Comparison of ENCODE assay signal across 25 mouse cellular contexts in the genomic region with DNA sequence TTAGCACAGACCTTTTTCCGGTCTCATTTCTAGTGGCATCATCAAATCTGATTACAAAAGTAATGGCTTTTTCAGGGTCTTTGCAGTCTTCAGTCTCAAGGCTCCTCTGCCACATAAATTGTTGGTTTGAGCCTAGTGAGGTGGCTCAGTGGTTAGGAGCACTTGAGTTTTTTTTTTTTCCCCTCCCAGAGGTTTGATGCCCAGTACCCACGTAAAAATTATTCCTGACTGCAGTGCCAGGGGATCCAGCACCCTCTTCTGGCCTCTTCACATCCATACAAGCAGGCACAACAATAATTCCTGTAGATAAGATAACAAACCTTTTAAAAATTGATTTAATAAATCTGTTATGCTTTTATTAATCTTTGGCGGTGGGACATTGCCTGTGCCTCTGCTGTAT. TPM values are rescaled to one million over a fixed set of nuclear protein-coding genes. Genes with fewer than 3 reads are reported as not detected.
A peak's percentile ranks its signal among the peaks of the same experiment; 100 is the strongest.
DNase-seq lines count a peak whose midpoint lies in the region; ATAC-seq and TF ChIP-seq lines count a peak whose summit lies in the region.
"Had no signal": no experiment of that assay in that cellular context is flagged by ENCODE, and none has a peak within 500 bp of the region (broad histone marks: within the 10 kb centered on the region; RNA-seq: fewer than 3 reads in every experiment).

No protein-coding gene starts in this region.

- no peak for ATAC-seq in kidney, postnatal 0 days (replicated peaks; ENCODE audit: low FRiP score, low read depth)
- ATAC-seq in kidney, embryonic 15.5 days (replicated peaks; ENCODE audit: low FRiP score) = no peak
- ATAC-seq: forebrain, embryonic 15.5 days; hindbrain, embryonic 16.5 days; Patski had no signal

- H3K27ac ChIP-seq in kidney, postnatal 0 days = no peak overlapping the region
- H3K27ac ChIP-seq in kidney, embryonic 15.5 days = no peak overlapping the region
- H3K27ac ChIP-seq in CH12.LX (ENCODE audit: insufficient read depth, low read depth) (peak overlapping the region; percentile 58; the same call in 1 of the 2 replicates), macrophage (peak overlapping the region; percentile 89)
- H3K27ac ChIP-seq: embryonic facial prominence, embryonic 10.5 days; embryonic facial prominence, embryonic 13.5 days; forebrain, embryonic 12.5 days; forebrain, embryonic 15.5 days; hindbrain, embryonic 10.5 days; hindbrain, embryonic 13.5 days had no signal

- no peak for TF ChIP-seq EP300 in CH12.LX (IDR thresholded peaks at IDR 0.05; ENCODE audit: low read length)

- no peak overlapping the region for H3K4me2 ChIP-seq in kidney, postnatal 0 days (ENCODE audit: low read length)
- H3K4me2 ChIP-seq in kidney, embryonic 15.5 days = no peak overlapping the region
- H3K4me2 ChIP-seq in CH12.LX (ENCODE audit: insufficient read depth, low read depth, poor library complexity, severe bottlenecking) = peak overlapping the region; percentile 38; the same call in 1 of the 2 replicates
- H3K4me2 ChIP-seq: embryonic facial prominence, embryonic 13.5 days; forebrain, embryonic 12.5 days; forebrain, embryonic 15.5 days; heart, embryonic 11.5 days; hindbrain, embryonic 13.5 days had no signal

- H3K36me3 ChIP-seq in kidney, postnatal 0 days (ENCODE audit: insufficient read depth, low read length) = no peaks in the 10 kb centered on the region
- H3K36me3 ChIP-seq in kidney, embryonic 15.5 days = no peaks in the 10 kb centered on the region
- H3K36me3 ChIP-seq in CH12.LX (replicated peaks in 1 of 2; ENCODE audit: control insufficient read depth in 1 of 2, insufficient read depth in 1 of 2, low read length in 1 of 2) = no peaks in the 10 kb centered on the region
- H3K36me3 ChIP-seq in macrophage (ENCODE audit: inconsistent target) = no peaks in the 10 kb centered on the region
- H3K36me3 ChIP-seq: embryonic facial prominence, embryonic 10.5 days; embryonic facial prominence, embryonic 13.5 days; forebrain, embryonic 12.5 days; forebrain, embryonic 15.5 days; G1E; hindbrain, embryonic 10.5 days; hindbrain, embryonic 13.5 days had no signal

- WGBS in kidney, postnatal 0 days = 84% methylated on average over 3 of the region's 3 CpGs
- WGBS in kidney, embryonic 15.5 days = 88% methylated on average over 3 of the region's 3 CpGs
- 87% methylated on average over 3 of the region's 3 CpGs for WGBS in macrophage (ENCODE audit: missing documents)

- in situ Hi-C loops in CH12.LX (cut with MboI; ENCODE audit: low pct_ligation_motif_present, low pct_unique_long_range_greater_than_20kb, low sequenced_read_pairs) = loop anchor here (5.0 kb wide), 1 partner anchor 88 kb away; no protein-coding TSS in a partner anchor

- H3K4me1 ChIP-seq in kidney, postnatal 0 days (replicated peaks; ENCODE audit: insufficient read depth, low read length) = no peaks in the 10 kb centered on the region
- no peaks in the 10 kb centered on the region for H3K4me1 ChIP-seq in kidney, embryonic 15.5 days
- peaks cover 15 to 42% of the 10 kb centered on the region in 2 experiments for H3K4me1 ChIP-seq in CH12.LX (ENCODE audit: control insufficient read depth in 1 of 2, insufficient read depth in 2 of 2)
- H3K4me1 ChIP-seq: forebrain, embryonic 12.5 days; forebrain, embryonic 15.5 days; hindbrain, embryonic 10.5 days; hindbrain, embryonic 13.5 days had no signal

- no peaks in the 10 kb centered on the region for H3K9me3 ChIP-seq in kidney, postnatal 0 days (replicated peaks; ENCODE audit: low read length)
- no peaks in the 10 kb centered on the region for H3K9me3 ChIP-seq in kidney, embryonic 15.5 days (replicated peaks)
- no peaks in the 10 kb centered on the region for H3K9me3 ChIP-seq in CH12.LX (replicated peaks; ENCODE audit: low read length)
- H3K9me3 ChIP-seq: embryonic facial prominence, embryonic 10.5 days; embryonic facial prominence, embryonic 13.5 days; forebrain, embryonic 12.5 days; forebrain, embryonic 15.5 days; G1E; hindbrain, embryonic 10.5 days; hindbrain, embryonic 13.5 days had no signal

- no peak overlapping the region for H3K4me3 ChIP-seq in kidney, postnatal 0 days (replicated peaks; ENCODE audit: low read depth, low read length)
- no peak overlapping the region for H3K4me3 ChIP-seq in kidney, embryonic 15.5 days (replicated peaks)
- H3K4me3 ChIP-seq in CH12.LX (replicated peaks in 1 of 3; ENCODE audit: low read depth in 2 of 3, low read length in 2 of 3, poor library complexity in 1 of 3) (no peak overlapping the region), macrophage (ENCODE audit: inconsistent target) (no peak overlapping the region)
- H3K4me3 ChIP-seq: embryonic facial prominence, embryonic 10.5 days; embryonic facial prominence, embryonic 13.5 days; erythroblast, embryonic 14.5 days; forebrain, embryonic 12.5 days; forebrain, embryonic 15.5 days; hindbrain, embryonic 10.5 days; hindbrain, embryonic 13.5 days had no signal

- dilution Hi-C loops in CH12.LX (cut with MboI; ENCODE audit: extremely low pct_ligation_motif_present, extremely low pct_unique_long_range_greater_than_20kb, low sequenced_read_pairs) = no loop called here

- TF ChIP-seq RAD21 in CH12.LX (IDR thresholded peaks at IDR 0.05; ENCODE audit: low read depth, low read length) = peak; percentile 38

- H3K9ac ChIP-seq in kidney, postnatal 0 days (ENCODE audit: low read depth, low read length) = no peak overlapping the region
- H3K9ac ChIP-seq in kidney, embryonic 15.5 days = no peak overlapping the region
- H3K9ac ChIP-seq in CH12.LX (ENCODE audit: insufficient read depth, low read depth) = 0 out of 2 replicates have a peak overlapping the region, but pooled peaks have one; percentile 27
- H3K9ac ChIP-seq: embryonic facial prominence, embryonic 13.5 days; forebrain, embryonic 12.5 days; forebrain, embryonic 15.5 days; hindbrain, embryonic 13.5 days had no signal

- no peak for TF ChIP-seq POLR2A in CH12.LX (IDR thresholded peaks at IDR 0.05; ENCODE audit: low read depth, low read length)

- DNase-seq in kidney, postnatal 0 days (ENCODE audit: low spot score) = no peak
- DNase-seq in CH12.LX (ENCODE audit: extremely low read depth) = no peak
- DNase-seq in testis, postnatal 14 days (ENCODE audit: low spot score) = no peak
- no peak for DNase-seq in frontal cortex, postnatal 25 days (ENCODE audit: low spot score in 2 of 2)
- DNase-seq: adrenal gland, postnatal 10 days; cerebellum, adult 11-12 months; cerebellum, adult 8-10 months; cerebellum, postnatal 10 days; cerebellum, postnatal 36 days; embryo, embryonic 11 days; gastrocnemius, postnatal 10 days; gastrocnemius, postnatal 36 days had no signal

- H3K79me2 ChIP-seq in CH12.LX (replicated peaks; ENCODE audit: control insufficient read depth, extremely low read depth, insufficient read depth, poor library complexity, severe bottlenecking) = no peaks in the 10 kb centered on the region
- H3K79me2 ChIP-seq in macrophage (ENCODE audit: inconsistent target) = no peaks in the 10 kb centered on the region

- peak; percentile 12; the same call in 1 of the 2 replicates for TF ChIP-seq CTCF in kidney, postnatal 0 days (IDR thresholded peaks at IDR 0.05; ENCODE audit: low read depth)
- TF ChIP-seq CTCF in CH12.LX (conservative IDR thresholded peaks at IDR 0.05 in 1 of 2, IDR thresholded peaks at IDR 0.05 in 1 of 2; ENCODE audit: low read depth in 2 of 2, low read length in 2 of 2) = peak in 1 of 2 experiments; percentile 44; a peak in 2 of 4 replicates

- H3K27me3 ChIP-seq in kidney, postnatal 0 days (ENCODE audit: insufficient read depth, low read length) = no peaks in the 10 kb centered on the region
- H3K27me3 ChIP-seq in kidney, embryonic 15.5 days = no peaks in the 10 kb centered on the region
- H3K27me3 ChIP-seq in CH12.LX (replicated peaks) = no peaks in the 10 kb centered on the region
- H3K27me3 ChIP-seq: embryonic facial prominence, embryonic 13.5 days; forebrain, embryonic 12.5 days; forebrain, embryonic 15.5 days; hindbrain, embryonic 13.5 days; Patski had no signal

TF ChIP-seq in CH12.LX, 34 proteins besides CTCF, POLR2A, EP300 and RAD21:
- TF ChIP-seq USF2 (conservative IDR thresholded peaks at IDR 0.05; ENCODE audit: low read depth, low read length) (no peak), MAFK (IDR thresholded peaks at IDR 0.05; ENCODE audit: insufficient replicate concordance, low read length) (no peak), ZNF384 (IDR thresholded peaks at IDR 0.05; ENCODE audit: low read depth, low read length) (peak; percentile 84), JUN (IDR thresholded peaks at IDR 0.05; ENCODE audit: insufficient read depth, low read depth, low read length) (no peak), SMC3 (IDR thresholded peaks at IDR 0.05; ENCODE audit: low read depth, low read length) (peak; percentile 34)

RNA-seq across cellular contexts. Expression of gene Txlnb, which starts 21.7 kb away (rescaled TPM):
- polyA plus RNA-seq in kidney, postnatal 0 days (2015; fragmentation: Nextera tagmentation; extraction: Ambion mirVana) = 0.38 TPM in 2 replicates
- 1.3 and 1.5 TPM in 2 replicates for polyA plus RNA-seq in kidney, embryonic 15.5 days (2015; fragmentation: Nextera tagmentation; extraction: Ambion mirVana)
- total RNA-seq in CH12.LX (2012; rRNA removed) (2.6 and 4.9 TPM in 2 replicates), CH12.LX (2014; rRNA removed) (2.0 and 3.1 TPM in 2 replicates)
- polyA plus RNA-seq in CH12.LX (2012; ENCODE audit: insufficient read length, low read depth) (5.1 and 5.2 TPM in 2 replicates), macrophage (2018) (0.73 to 3.1 TPM (median 0.89 TPM) in 3 replicates)
- total RNA-seq in macrophage (2018; cell fraction: chromatin; rRNA removed) = 10 to 100 TPM in 4 of 26 experiments, 1 to 10 TPM in 19, under 1 TPM in 3; 0.33 to 18.8 (median 3.2) TPM
- total RNA-seq in macrophage (2018; cell fraction: cytosol; rRNA removed) = 1 to 10 TPM in 21 of 26 experiments, under 1 TPM in 5; 0.58 to 6.6 (median 2.0) TPM
- total RNA-seq in macrophage (2018; cell fraction: nucleus; rRNA removed) = 10 to 100 TPM in 2 of 26 experiments, 1 to 10 TPM in 24; 1.1 to 15.7 (median 4.6) TPM
- polyA plus RNA-seq: G1E had no signal

RNA-seq across cellular contexts. Expression of gene Cited2, which starts 51.3 kb away (rescaled TPM):
- 86.1 and 94.8 TPM in 2 replicates for polyA plus RNA-seq in kidney, postnatal 0 days (2015; fragmentation: Nextera tagmentation; extraction: Ambion mirVana)
- 76.3 and 77.4 TPM in 2 replicates for polyA plus RNA-seq in kidney, embryonic 15.5 days (2015; fragmentation: Nextera tagmentation; extraction: Ambion mirVana)
- total RNA-seq in CH12.LX (2012; rRNA removed) (25.3 and 28.6 TPM in 2 replicates), CH12.LX (2014; rRNA removed) (22.6 and 23.7 TPM in 2 replicates)
- polyA plus RNA-seq in CH12.LX (2012; ENCODE audit: insufficient read length, low read depth) (119 and 149 TPM in 2 replicates), macrophage (2018) (47.4 to 105 TPM (median 66.6 TPM) in 3 replicates)
- total RNA-seq in macrophage (2018; cell fraction: chromatin; rRNA removed) = 100 to 1,000 TPM in 3 of 26 experiments, 10 to 100 TPM in 23; 24.2 to 198 (median 48.9) TPM
- total RNA-seq in macrophage (2018; cell fraction: cytosol; rRNA removed) = 100 to 1,000 TPM in 20 of 26 experiments, 10 to 100 TPM in 6; 69.0 to 524 (median 187) TPM
- total RNA-seq in macrophage (2018; cell fraction: nucleus; rRNA removed) = 100 to 1,000 TPM in 21 of 26 experiments, 10 to 100 TPM in 5; 65.3 to 260 (median 137) TPM

Comparison
In these comparisons a context has a peak if more than half of its experiments do, and no peak if none do; other contexts are left out.
1. H3K27ac ChIP-seq: peak in CH12.LX (single experiment) and macrophage (single experiment); none in kidney, postnatal 0 days (single experiment) and kidney, embryonic 15.5 days (single experiment).